Mouse (Mus musculus) effector memory CD4-positive, alpha-beta T cell, adult 5 months (primary cell): ENCODE measurements around the gene Gtf3a. TPM values are rescaled to one million over a fixed set of nuclear protein-coding genes. Genes with fewer than 3 reads are reported as not detected.

ENCODE experiments used
- polyA plus RNA-seq: library from polyadenylated mRNA; unstranded; fragments of 100-300 nt; shearing (Covaris generic); gene quantifications from one replicate; pipeline ENCODE4 v1.2.1, GENCODE M21; 2017

Gtf3a gene
- 50.8 TPM for polyA plus RNA-seq

DNA sequence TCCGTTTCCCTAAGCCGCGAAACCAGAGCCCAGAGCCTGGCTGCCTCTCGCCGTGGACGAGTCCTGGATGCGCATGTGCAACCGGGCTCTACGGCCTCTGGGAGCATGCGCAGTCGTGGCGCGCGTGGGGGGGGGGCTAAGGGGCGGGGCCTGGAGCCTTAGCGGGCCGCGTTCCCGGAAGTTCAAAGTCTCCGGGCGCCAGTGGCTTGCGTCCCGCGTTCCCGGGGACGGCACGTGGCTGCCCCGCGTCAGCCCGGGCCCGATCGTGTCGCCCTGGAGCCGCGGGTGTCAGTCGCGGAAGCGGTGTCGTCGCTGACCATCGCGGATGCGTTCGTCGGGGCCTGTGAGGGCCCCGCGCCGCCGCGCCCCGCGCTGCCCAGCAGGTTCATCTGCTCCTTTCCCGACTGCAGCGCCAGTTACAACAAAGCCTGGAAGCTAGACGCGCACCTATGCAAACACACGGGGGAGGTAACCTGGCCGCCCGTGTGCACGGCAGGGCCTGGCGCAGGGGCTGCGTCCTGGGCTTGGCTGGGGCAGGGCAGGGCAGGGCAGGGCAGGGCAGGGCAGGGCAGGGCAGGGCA is at the start of gene Gtf3a:
TSS of gene Gtf3a (plus strand) at position 150 of the 581 bp plus-strand sequence.

DNA sequence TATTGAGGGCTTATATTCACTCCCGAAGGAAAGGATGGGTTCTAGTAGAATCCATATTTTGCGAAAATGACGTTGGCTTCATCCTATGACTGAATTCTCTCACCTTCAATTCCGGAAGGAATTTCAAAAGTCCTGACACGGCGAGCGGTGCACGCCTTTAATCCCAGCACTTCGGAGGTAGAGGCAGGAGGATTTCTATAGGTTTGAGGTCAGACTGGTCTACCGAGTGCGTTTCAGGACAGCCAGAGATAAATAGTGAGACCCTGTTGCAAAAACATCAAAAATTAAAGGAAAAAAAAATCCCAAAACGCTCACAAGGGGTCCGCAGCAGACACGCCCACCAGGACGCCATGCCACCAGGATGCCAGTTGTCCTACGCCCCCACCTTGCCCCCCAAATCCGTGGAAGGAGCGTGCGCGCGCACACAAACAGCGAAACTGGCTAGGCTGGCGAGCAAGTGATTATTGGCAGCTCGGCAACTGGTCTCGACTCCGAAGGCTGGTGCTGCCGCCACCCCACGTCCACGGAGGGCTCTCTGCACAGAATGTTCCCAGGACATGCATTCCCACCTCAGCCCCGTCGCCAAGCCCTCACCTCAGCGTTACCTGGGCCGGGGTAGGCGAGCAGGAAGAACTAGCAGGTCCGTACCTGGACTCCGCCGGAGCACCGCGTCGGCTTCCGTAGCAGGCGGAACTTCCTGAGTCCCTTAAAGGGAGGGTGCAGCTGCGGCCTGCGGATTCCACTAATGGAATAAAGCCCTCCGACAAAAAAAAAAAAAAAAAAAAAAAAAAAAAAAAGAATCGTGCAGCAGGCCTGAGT is 14.9 kb downstream of the Gtf3a start, which contains the start of gene Mtif3:
TSS of gene Mtif3 (minus strand) at position 683 of the 819 bp plus-strand sequence.

Other genes starting within 250 kb of the Gtf3a start
- gene Usp12, start 153.7 kb upstream of the Gtf3a start, polyA plus RNA-seq, result 39.4 TPM
- gene Rpl21, start 115.8 kb upstream of the Gtf3a start, polyA plus RNA-seq, result 439 TPM
- gene Rasl11a, start 103.6 kb upstream of the Gtf3a start, polyA plus RNA-seq, result 21.3 TPM
- 11.5 TPM for gene Mtif3, start 15.1 kb downstream of the Gtf3a start, polyA plus RNA-seq
- 79.5 TPM for gene Lnx2, start 127.9 kb downstream of the Gtf3a start, polyA plus RNA-seq
- gene Polr1d, start 128.4 kb downstream of the Gtf3a start, polyA plus RNA-seq, result 222 TPM
- gene Gsx1, start 240.0 kb downstream of the Gtf3a start, polyA plus RNA-seq, result not detected